Mouse (Mus musculus) liver, postnatal 0 days (tissue): ENCODE data around the gene Neurog1. TPM values are rescaled to one million over a fixed set of nuclear protein-coding genes. Genes with fewer than 3 reads are reported as not detected.

Experiments used
- ATAC-seq: fragments of 200-750 bp; cut with Nextera tagmentation; 2 replicates; pipeline ENCODE4 v1.8.0; 2017; ENCODE audit warnings: mild to moderate bottlenecking, moderate library complexity
- DNase-seq: peaks from one replicate; pipeline ENCODE4 v3.0.0-alpha.2; 2016
- H3K27ac ChIP-seq: fragments of 300-500 bp; sonication (generic); 2 replicates; pipeline ENCODE4 v1.5.1; 2014; ENCODE audit warnings: antibody characterized with exemption, moderate library complexity, mild to moderate bottlenecking, low read depth
- H3K27me3 ChIP-seq: fragments of 300-500 bp; sonication (generic); 2 replicates; pipeline ENCODE4 v1.6.1; 2014; ENCODE audit warnings: low read length, control low read depth, mixed read lengths; ENCODE audit not compliant: insufficient read depth
- H3K36me3 ChIP-seq: fragments of 300-500 bp; sonication (generic); replicated peaks from 2 replicates; pipeline ENCODE4 v1.6.1; 2014; ENCODE audit warnings: mild to moderate bottlenecking, control low read depth, low read length, moderate library complexity, mixed read lengths; ENCODE audit not compliant: insufficient read depth
- H3K4me1 ChIP-seq: fragments of 300-500 bp; sonication (generic); 2 replicates; pipeline ENCODE4 v1.6.1; 2014; ENCODE audit warnings: antibody characterized with exemption, mild to moderate bottlenecking, control low read depth; ENCODE audit not compliant: insufficient read depth
- H3K4me2 ChIP-seq: fragments of 300-500 bp; sonication (generic); 2 replicates; pipeline ENCODE4 v1.6.1; 2014; ENCODE audit warnings: low read depth, mild to moderate bottlenecking, low read length, moderate library complexity, mixed read lengths
- H3K4me3 ChIP-seq: fragments of 300-500 bp; sonication (generic); 2 replicates; pipeline ENCODE4 v1.5.1; 2014; ENCODE audit warnings: low read depth, low read length
- H3K9ac ChIP-seq: fragments of 300-500 bp; sonication (generic); replicated peaks from 2 replicates; pipeline ENCODE4 v1.6.1; 2014; ENCODE audit warnings: mild to moderate bottlenecking, moderate library complexity
- H3K9me3 ChIP-seq: fragments of 300-500 bp; sonication (generic); 2 replicates; pipeline ENCODE4 v1.6.1; 2016; ENCODE audit warnings: mild to moderate bottlenecking, control low read depth, low read length, mixed read lengths
- CTCF ChIP-seq: sonication (generic); IDR thresholded peaks from 2 replicates; pipeline ENCODE4 v1.5.1; 2016; ENCODE audit warnings: antibody characterized with exemption, low read depth
- EP300 ChIP-seq: IDR thresholded peaks from 2 replicates; pipeline ENCODE4 v1.6.1; 2016; ENCODE audit warnings: antibody characterized with exemption, low read depth, mild to moderate bottlenecking
- WGBS: fragments of 180-500 bp; shearing (Covaris S2); extraction: QIAGEN DNeasy Blood & Tissue Kit; methylation state at CpG from one replicate; pipeline ENCODE4 v1.1.7; 2014; ENCODE audit not compliant: insufficient replicate concordance; 5-methylcytosine and 5-hydroxymethylcytosine counted together
- polyA plus RNA-seq: library from polyadenylated mRNA; unstranded; fragments of >200 nt; fragmentation: Nextera tagmentation; extraction: Ambion mirVana; gene quantifications from 2 replicates; pipeline ENCODE4 v1.2.1, GENCODE M21; 2015

The Neurog1 gene
- polyA plus RNA-seq, 1 experiment from 2014 or later, result not detected

DNA sequence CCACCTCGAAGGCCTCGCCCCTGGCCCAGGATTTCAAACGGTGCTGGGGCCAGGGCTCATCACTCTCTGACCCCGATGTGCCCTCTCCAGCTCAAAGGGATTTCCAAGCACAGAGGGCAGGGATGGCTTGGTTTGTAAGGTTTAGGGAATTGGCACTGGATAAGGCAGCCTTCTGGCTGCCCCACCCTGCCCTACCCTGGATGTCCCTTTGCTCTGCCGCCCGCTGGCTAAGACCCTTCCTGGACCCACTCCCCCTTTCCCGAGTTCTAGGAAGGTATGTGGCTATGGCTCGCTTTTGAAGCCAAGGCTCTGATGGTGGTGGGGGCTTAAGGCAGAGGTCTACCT lies 42.9 kb downstream of the Neurog1 start:
- 38% methylated on average over 8 of the region's 8 CpGs for WGBS

GRCm38 (mm10) chr13:56208225-56209066 lies 43.5 kb downstream of the Neurog1 start:
- no peaks in the 10 kb centered on the region for H3K4me1 ChIP-seq
- H3K4me3 ChIP-seq, result no peak overlapping the region
- H3K4me2 ChIP-seq, result no peak overlapping the region
- no peak for TF ChIP-seq EP300
- no peak for TF ChIP-seq CTCF
- no peak overlapping the region for H3K27ac ChIP-seq
- no peak for ATAC-seq
- no peaks in the 10 kb centered on the region for H3K9me3 ChIP-seq
- peaks cover 17% of the 10 kb centered on the region for H3K27me3 ChIP-seq
- no peak for DNase-seq
- no peaks in the 10 kb centered on the region for H3K36me3 ChIP-seq
- H3K9ac ChIP-seq, result no peak overlapping the region
- WGBS, result 16% methylated on average over 35 of the region's 35 CpGs

More for the DNA sequence above, 42.9 kb downstream of the Neurog1 start:
- no peaks in the 10 kb centered on the region for H3K36me3 ChIP-seq
- no peak overlapping the region for H3K27ac ChIP-seq
- no peak overlapping the region for H3K4me2 ChIP-seq
- TF ChIP-seq EP300 (no peak), CTCF (no peak)
- H3K9ac ChIP-seq, result no peak overlapping the region
- peaks cover 17% of the 10 kb centered on the region for H3K27me3 ChIP-seq
- DNase-seq (no peak), ATAC-seq (no peak)
- H3K4me1 ChIP-seq, result no peaks in the 10 kb centered on the region
- no peaks in the 10 kb centered on the region for H3K9me3 ChIP-seq
- no peak overlapping the region for H3K4me3 ChIP-seq

Other genes starting within 250 kb of the Neurog1 start
- gene H2afy, start 115.8 kb downstream of the Neurog1 start, polyA plus RNA-seq, result 84.3 and 87.4 TPM in 2 replicates
- gene Tifab, start 73.3 kb downstream of the Neurog1 start, polyA plus RNA-seq, result 6.8 and 8.2 TPM in 2 replicates
- 0.06 and 0.12 TPM in 2 replicates for gene Cxcl14, start 44.4 kb upstream of the Neurog1 start, polyA plus RNA-seq
- not detected in 2 replicates for gene Gm3045, start 174.4 kb upstream of the Neurog1 start, polyA plus RNA-seq
- 1.5 and 1.6 TPM in 2 replicates for gene Slc25a48, start 186.2 kb upstream of the Neurog1 start, polyA plus RNA-seq
- not detected in 2 replicates for gene Il9, start 230.1 kb upstream of the Neurog1 start, polyA plus RNA-seq